Mouse (Mus musculus): Measurements from ENCODE around the gene Samd5. TPM values are rescaled to one million over a fixed set of nuclear protein-coding genes. Genes with fewer than 3 reads are reported as not detected.
A peak's percentile ranks its signal among the peaks of the same experiment; 100 is the strongest.

Gene Samd5
- polyA plus RNA-seq, 1 experiment from 2014 or later: 3.9 TPM

- Histone ChIP-seq H3K4me1 (ENCODE audit: control insufficient read depth, insufficient read depth, low read depth, low read length) (peaks cover 5% of the 10 kb centered on the region; the same call in 1 of the 2 replicates), H3K4me2 (ENCODE audit: low read length) (no peak overlapping the region), H3K27me3 (replicated peaks; ENCODE audit: control insufficient read depth, insufficient read depth, low read length) (peaks cover 3% of the 10 kb centered on the region), H3K9ac (ENCODE audit: low read depth, low read length) (no peak overlapping the region), H3K36me3 (ENCODE audit: control insufficient read depth, insufficient read depth, low read length) (no peaks in the 10 kb centered on the region), H3K9me3 (ENCODE audit: control insufficient read depth, low read length) (no peaks in the 10 kb centered on the region), H3K27ac (ENCODE audit: low read depth, low read length) (no peak overlapping the region), H3K4me3 (ENCODE audit: low read length) (no peak overlapping the region)
- ATAC-seq: no peak
- WGBS: 75% methylated on average over 6 of the region's 6 CpGs
Measured at GRCm38 (mm10) chr10:9670351-9670750, 4.7 kb downstream of the Samd5 start.

GRCm38 (mm10) chr10:9668791-9669190 lies 6.2 kb downstream of the Samd5 start:
- no peak overlapping the region for H3K4me3 ChIP-seq (ENCODE audit: low read length)
- H3K4me2 ChIP-seq (ENCODE audit: low read length): no peak overlapping the region
- no peaks in the 10 kb centered on the region for H3K4me1 ChIP-seq (ENCODE audit: control insufficient read depth, insufficient read depth, low read depth, low read length)
- no peak overlapping the region for H3K9ac ChIP-seq (ENCODE audit: low read depth, low read length)
- WGBS: 79% methylated on average over 4 of the region's 4 CpGs
- no peak for ATAC-seq
- no peak overlapping the region for H3K27ac ChIP-seq (ENCODE audit: low read depth, low read length)
- peaks cover 3% of the 10 kb centered on the region for H3K27me3 ChIP-seq (replicated peaks; ENCODE audit: control insufficient read depth, insufficient read depth, low read length)
- H3K9me3 ChIP-seq (ENCODE audit: control insufficient read depth, low read length): no peaks in the 10 kb centered on the region
- no peaks in the 10 kb centered on the region for H3K36me3 ChIP-seq (ENCODE audit: control insufficient read depth, insufficient read depth, low read length)

DNA sequence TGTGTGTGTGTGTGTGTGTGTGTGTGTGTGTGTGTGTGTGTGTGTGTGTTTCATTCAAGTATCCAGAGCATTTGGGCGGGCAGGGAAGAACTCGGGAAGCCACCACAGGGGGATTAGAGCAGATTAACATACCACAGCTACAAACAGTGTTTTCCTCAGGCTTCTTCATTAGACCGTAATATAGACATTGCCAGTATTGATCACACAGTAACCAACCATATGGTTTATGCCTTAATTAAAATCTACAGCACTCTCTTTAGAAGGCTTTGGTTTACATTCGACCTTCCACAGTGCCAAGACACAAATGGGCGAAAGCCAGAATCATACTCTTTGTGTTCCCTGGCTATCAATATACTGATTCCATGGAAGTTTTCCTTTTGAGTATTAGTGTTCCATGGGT lies 22.1 kb downstream of the Samd5 start:
- Histone ChIP-seq H3K9me3 (ENCODE audit: control insufficient read depth, low read length) (no peaks in the 10 kb centered on the region), H3K4me3 (ENCODE audit: low read length) (no peak overlapping the region), H3K9ac (ENCODE audit: low read depth, low read length) (no peak overlapping the region), H3K36me3 (ENCODE audit: control insufficient read depth, insufficient read depth, low read length) (no peaks in the 10 kb centered on the region), H3K27me3 (replicated peaks; ENCODE audit: control insufficient read depth, insufficient read depth, low read length) (no peaks in the 10 kb centered on the region), H3K27ac (ENCODE audit: low read depth, low read length) (no peak overlapping the region), H3K4me2 (ENCODE audit: low read length) (no peak overlapping the region), H3K4me1 (ENCODE audit: control insufficient read depth, insufficient read depth, low read depth, low read length) (peaks cover 6% of the 10 kb centered on the region)
- ATAC-seq: no peak
- WGBS: 72% methylated on average over 5 of the region's 5 CpGs

GRCm38 (mm10) chr10:9650050-9650825 lies 24.8 kb downstream of the Samd5 start:
- Histone ChIP-seq H3K4me1 (ENCODE audit: control insufficient read depth, insufficient read depth, low read depth, low read length) (peaks cover 6% of the 10 kb centered on the region), H3K27me3 (replicated peaks; ENCODE audit: control insufficient read depth, insufficient read depth, low read length) (no peaks in the 10 kb centered on the region), H3K9ac (ENCODE audit: low read depth, low read length) (no peak overlapping the region), H3K27ac (ENCODE audit: low read depth, low read length) (no peak overlapping the region), H3K4me3 (ENCODE audit: low read length) (no peak overlapping the region), H3K4me2 (ENCODE audit: low read length) (no peak overlapping the region), H3K9me3 (ENCODE audit: control insufficient read depth, low read length) (no peaks in the 10 kb centered on the region), H3K36me3 (ENCODE audit: control insufficient read depth, insufficient read depth, low read length) (no peaks in the 10 kb centered on the region)
- ATAC-seq: peak; percentile 52; the same call in 1 of the 2 replicates
- 38% methylated on average over 6 of the region's 6 CpGs for WGBS

- H3K4me2 ChIP-seq (ENCODE audit: low read length): no peak overlapping the region
- peaks cover 6% of the 10 kb centered on the region for H3K4me1 ChIP-seq (ENCODE audit: control insufficient read depth, insufficient read depth, low read depth, low read length)
- no peak overlapping the region for H3K9ac ChIP-seq (ENCODE audit: low read depth, low read length)
- no peaks in the 10 kb centered on the region for H3K36me3 ChIP-seq (ENCODE audit: control insufficient read depth, insufficient read depth, low read length)
- no peak overlapping the region for H3K27ac ChIP-seq (ENCODE audit: low read depth, low read length)
- no peak overlapping the region for H3K4me3 ChIP-seq (ENCODE audit: low read length)
- no peaks in the 10 kb centered on the region for H3K9me3 ChIP-seq (ENCODE audit: control insufficient read depth, low read length)
- ATAC-seq: no peak
- WGBS: 46% methylated on average over 2 of the region's 2 CpGs
- H3K27me3 ChIP-seq (replicated peaks; ENCODE audit: control insufficient read depth, insufficient read depth, low read length): no peaks in the 10 kb centered on the region
Measured at GRCm38 (mm10) chr10:9648464-9648863, 26.5 kb downstream of the Samd5 start.

DNA sequence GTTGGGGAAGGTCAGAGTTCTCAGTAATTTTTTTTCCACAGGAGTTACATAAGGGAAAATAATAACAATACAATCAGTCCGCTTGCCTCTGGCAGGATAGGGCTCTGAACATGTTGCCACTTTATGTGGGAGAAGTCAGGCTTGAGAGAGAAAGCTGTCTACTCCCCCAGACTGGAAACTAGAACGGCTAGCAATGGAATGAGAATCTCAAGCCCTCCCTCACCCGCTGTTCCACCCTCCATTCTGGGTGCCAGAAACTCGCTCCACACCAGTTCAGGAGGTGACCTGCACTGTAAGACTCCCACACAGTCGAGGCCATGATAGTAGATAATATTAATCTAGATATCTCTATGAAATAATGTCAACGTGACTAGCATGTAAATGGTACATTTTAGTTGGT lies 27.3 kb downstream of the Samd5 start:
- Histone ChIP-seq H3K27ac (ENCODE audit: low read depth, low read length) (no peak overlapping the region), H3K27me3 (replicated peaks; ENCODE audit: control insufficient read depth, insufficient read depth, low read length) (no peaks in the 10 kb centered on the region), H3K36me3 (ENCODE audit: control insufficient read depth, insufficient read depth, low read length) (no peaks in the 10 kb centered on the region), H3K9ac (ENCODE audit: low read depth, low read length) (no peak overlapping the region), H3K4me2 (ENCODE audit: low read length) (no peak overlapping the region), H3K4me3 (ENCODE audit: low read length) (no peak overlapping the region), H3K4me1 (ENCODE audit: control insufficient read depth, insufficient read depth, low read depth, low read length) (peaks cover 6% of the 10 kb centered on the region), H3K9me3 (ENCODE audit: control insufficient read depth, low read length) (no peaks in the 10 kb centered on the region)
- no peak for ATAC-seq
- WGBS: 79% methylated on average over 6 of the region's 6 CpGs

GRCm38 (mm10) chr10:9646391-9646790 lies 28.6 kb downstream of the Samd5 start:
- Histone ChIP-seq H3K4me3 (ENCODE audit: low read length) (no peak overlapping the region), H3K9ac (ENCODE audit: low read depth, low read length) (no peak overlapping the region), H3K36me3 (ENCODE audit: control insufficient read depth, insufficient read depth, low read length) (no peaks in the 10 kb centered on the region), H3K27ac (ENCODE audit: low read depth, low read length) (no peak overlapping the region), H3K4me2 (ENCODE audit: low read length) (no peak overlapping the region), H3K4me1 (ENCODE audit: control insufficient read depth, insufficient read depth, low read depth, low read length) (peaks cover 6% of the 10 kb centered on the region), H3K27me3 (replicated peaks; ENCODE audit: control insufficient read depth, insufficient read depth, low read length) (no peaks in the 10 kb centered on the region), H3K9me3 (ENCODE audit: control insufficient read depth, low read length) (no peaks in the 10 kb centered on the region)
- 81% methylated on average over 3 of the region's 3 CpGs for WGBS
- no peak for ATAC-seq

GRCm38 (mm10) chr10:9643531-9643930 lies 31.5 kb downstream of the Samd5 start:
- Histone ChIP-seq H3K4me3 (ENCODE audit: low read length) (no peak overlapping the region), H3K9me3 (ENCODE audit: control insufficient read depth, low read length) (no peaks in the 10 kb centered on the region), H3K4me2 (ENCODE audit: low read length) (no peak overlapping the region), H3K27me3 (replicated peaks; ENCODE audit: control insufficient read depth, insufficient read depth, low read length) (no peaks in the 10 kb centered on the region), H3K9ac (ENCODE audit: low read depth, low read length) (no peak overlapping the region), H3K4me1 (ENCODE audit: control insufficient read depth, insufficient read depth, low read depth, low read length) (peaks cover 5% of the 10 kb centered on the region; the same call in 1 of the 2 replicates), H3K36me3 (ENCODE audit: control insufficient read depth, insufficient read depth, low read length) (no peaks in the 10 kb centered on the region), H3K27ac (ENCODE audit: low read depth, low read length) (no peak overlapping the region)
- ATAC-seq: peak; percentile 65; the same call in 1 of the 2 replicates
- WGBS: 72% methylated on average over 6 of the region's 6 CpGs

GRCm38 (mm10) chr10:9642077-9642476 lies 32.9 kb downstream of the Samd5 start:
- no peaks in the 10 kb centered on the region for H3K9me3 ChIP-seq (ENCODE audit: control insufficient read depth, low read length)
- no peak overlapping the region for H3K4me2 ChIP-seq (ENCODE audit: low read length)
- no peak for ATAC-seq
- no peaks in the 10 kb centered on the region for H3K27me3 ChIP-seq (replicated peaks; ENCODE audit: control insufficient read depth, insufficient read depth, low read length)
- H3K9ac ChIP-seq (ENCODE audit: low read depth, low read length): no peak overlapping the region
- WGBS: 89% methylated on average over 4 of the region's 4 CpGs
- H3K27ac ChIP-seq (ENCODE audit: low read depth, low read length): no peak overlapping the region
- H3K4me3 ChIP-seq (ENCODE audit: low read length): no peak overlapping the region
- peaks cover 5% of the 10 kb centered on the region; the same call in 1 of the 2 replicates for H3K4me1 ChIP-seq (ENCODE audit: control insufficient read depth, insufficient read depth, low read depth, low read length)
- no peaks in the 10 kb centered on the region for H3K36me3 ChIP-seq (ENCODE audit: control insufficient read depth, insufficient read depth, low read length)
